Mouse (Mus musculus) mesoderm, embryonic 11.5 days (tissue): ENCODE data around the gene Cd300lf.

Experiments
- DNase-seq: peaks from one replicate; pipeline ENCODE4 v3.0.0-alpha.2; 2012; ENCODE audit warnings: low read depth, low spot score

Cd300lf gene

GRCm38 (mm10) chr11:115133800-115134199, at the start of gene Cd300lf:
Cd300lf (minus strand) TSS chr11:115133992.
- DNase-seq: no peak

- peak; percentile 81 for DNase-seq
Observed at GRCm38 (mm10) chr11:115181913-115182638, 48.3 kb upstream of the Cd300lf start.

GRCm38 (mm10) chr11:115179881-115180280, 46.1 kb upstream of the Cd300lf start:
- no peak for DNase-seq

GRCm38 (mm10) chr11:115179191-115179590, 45.4 kb upstream of the Cd300lf start:
- no peak for DNase-seq

GRCm38 (mm10) chr11:115178766-115179165, 45.0 kb upstream of the Cd300lf start:
- DNase-seq: no peak

- no peak for DNase-seq
Observed at GRCm38 (mm10) chr11:115177559-115178195, 43.9 kb upstream of the Cd300lf start.

GRCm38 (mm10) chr11:115176399-115177190, 42.8 kb upstream of the Cd300lf start:
- no peak for DNase-seq

GRCm38 (mm10) chr11:115173549-115174339, 40.0 kb upstream of the Cd300lf start:
- no peak for DNase-seq

- DNase-seq: peak; percentile 45
Observed at GRCm38 (mm10) chr11:115172825-115173287, 39.1 kb upstream of the Cd300lf start.

GRCm38 (mm10) chr11:115171125-115171524, 37.3 kb upstream of the Cd300lf start:
- DNase-seq: no peak

- no peak for DNase-seq
Observed at GRCm38 (mm10) chr11:115169430-115169829, 35.6 kb upstream of the Cd300lf start.

GRCm38 (mm10) chr11:115167631-115168249, 33.9 kb upstream of the Cd300lf start:
- DNase-seq: no peak

GRCm38 (mm10) chr11:115166776-115167175, 33.0 kb upstream of the Cd300lf start:
- no peak for DNase-seq

GRCm38 (mm10) chr11:115164976-115165374, 31.2 kb upstream of the Cd300lf start:
- peak; percentile 40 for DNase-seq

- DNase-seq: peak; percentile 74
Observed at GRCm38 (mm10) chr11:115164341-115164975, 30.7 kb upstream of the Cd300lf start.

- DNase-seq: peak; percentile 66
Observed at GRCm38 (mm10) chr11:115163568-115164150, 29.9 kb upstream of the Cd300lf start.

- DNase-seq: peak; percentile 98
Observed at GRCm38 (mm10) chr11:115162832-115163480, 29.2 kb upstream of the Cd300lf start, which contains the start of gene Slc9a3r1. Slc9a3r1 (plus strand) TSS chr11:115163341.

GRCm38 (mm10) chr11:115162205-115162601, 28.4 kb upstream of the Cd300lf start:
- DNase-seq: no peak

- no peak for DNase-seq
Observed at GRCm38 (mm10) chr11:115161578-115162204, 27.9 kb upstream of the Cd300lf start.
